Mouse (Mus musculus) erythroblast, embryonic 14.5 days (primary cell): ENCODE data around the gene Gm6803.
"Not testable (repeated sequence)": the region's sequence is repeated elsewhere in the genome, so short reads cannot be mapped to it uniquely, and the experiment has no call there.

Experiments used
- GATA1 ChIP-seq: IDR thresholded peaks from 2 replicates; pipeline ENCODE4 v1.6.1; 2012; ENCODE audit warnings: low read length, inconsistent platforms, mixed read lengths
- TAL1 ChIP-seq: IDR thresholded peaks from 3 replicates; pipeline ENCODE4 v1.6.1; 2012; ENCODE audit warnings: low read length, inconsistent platforms, mixed read lengths

DNA sequence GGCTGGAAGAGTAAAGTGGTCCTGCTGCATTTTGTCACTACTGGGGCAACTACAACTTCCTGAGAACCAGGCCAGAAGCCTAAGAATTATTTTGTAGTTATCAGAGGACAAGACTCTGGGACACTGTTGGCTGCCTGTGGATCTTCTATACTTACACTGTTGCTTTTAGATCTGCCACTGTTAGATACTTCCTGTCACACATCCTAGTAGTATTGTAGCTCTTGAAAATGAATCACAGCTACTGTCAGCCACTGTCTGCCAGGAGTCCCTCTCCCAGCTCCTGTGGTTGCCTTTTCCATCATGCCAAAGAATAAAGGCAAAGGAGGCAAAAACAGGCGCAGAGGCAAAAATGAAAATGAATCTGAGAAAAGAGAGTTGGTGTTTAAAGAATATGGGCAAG is 8.1 kb upstream of the Gm6803 start, which contains the start of gene Gm2056:
- not testable (repeated sequence) for TF ChIP-seq GATA1, TAL1
